Mouse (Mus musculus): ENCODE results near the gene Uspl1.

- TF ChIP-seq CTCF (IDR thresholded peaks at IDR 0.05; ENCODE audit: extremely low read depth, insufficient read depth, insufficient read length, insufficient replicate concordance) (no peak), POLR2A (IDR thresholded peaks at IDR 0.05; ENCODE audit: low read depth, low read length) (no peak)
Observed at GRCm38 (mm10) chr5:149247047-149247904, 63.1 kb downstream of the Uspl1 start.
